Mouse (Mus musculus): ENCODE results near the gene Vpreb3. TPM values are rescaled to one million over a fixed set of nuclear protein-coding genes. Genes with fewer than 3 reads are reported as not detected.
A peak's percentile ranks its signal among the peaks of the same experiment; 100 is the strongest.

Gene Vpreb3
- polyA plus RNA-seq, 1 experiment from 2014 or later: 0.72 TPM

DNA sequence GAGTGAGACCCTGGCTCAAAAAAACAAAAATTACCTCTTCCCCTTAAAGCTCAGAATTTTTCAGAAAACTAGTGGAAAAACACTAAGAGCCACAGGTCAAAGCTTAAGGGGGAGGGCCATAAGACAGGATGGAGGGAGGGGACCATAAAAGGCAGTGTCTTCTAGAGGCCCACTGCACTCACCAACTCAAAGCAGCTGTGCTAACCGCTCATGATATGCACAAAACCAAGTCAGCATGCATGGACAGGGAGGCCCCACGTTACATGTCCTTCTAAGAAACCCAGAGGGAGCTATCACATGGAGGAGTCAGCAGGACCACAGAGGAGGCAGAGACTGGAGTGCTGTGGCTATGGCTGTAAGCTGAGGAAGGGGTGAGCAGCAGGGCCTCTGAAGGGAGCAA is 32.2 kb upstream of the Vpreb3 start:
- 80% methylated on average over 2 of the region's 2 CpGs for WGBS
- no peak for ATAC-seq (ENCODE audit: low FRiP score, low TSS enrichment)
- Histone ChIP-seq H3K27ac (ENCODE audit: low read length) (no peak overlapping the region), H3K9ac (replicated peaks; ENCODE audit: low read length) (no peak overlapping the region), H3K4me3 (ENCODE audit: low read length) (no peak overlapping the region), H3K4me2 (replicated peaks; ENCODE audit: low read depth, low read length) (no peak overlapping the region), H3K4me1 (ENCODE audit: insufficient read depth, low read length) (no peaks in the 10 kb centered on the region), H3K36me3 (ENCODE audit: insufficient read depth, low read length) (peaks cover 75% of the 10 kb centered on the region), H3K9me3 (ENCODE audit: low read length) (no peaks in the 10 kb centered on the region), H3K27me3 (ENCODE audit: insufficient read depth, low read length) (no peaks in the 10 kb centered on the region)

- 73% methylated on average over 6 of the region's 6 CpGs for WGBS
- Histone ChIP-seq H3K4me3 (ENCODE audit: low read length) (no peak overlapping the region), H3K27ac (ENCODE audit: low read length) (no peak overlapping the region), H3K9ac (replicated peaks; ENCODE audit: low read length) (no peak overlapping the region), H3K4me2 (replicated peaks; ENCODE audit: low read depth, low read length) (no peak overlapping the region), H3K27me3 (ENCODE audit: insufficient read depth, low read length) (no peaks in the 10 kb centered on the region), H3K4me1 (ENCODE audit: insufficient read depth, low read length) (no peaks in the 10 kb centered on the region), H3K36me3 (ENCODE audit: insufficient read depth, low read length) (peaks cover 65% of the 10 kb centered on the region), H3K9me3 (ENCODE audit: low read length) (no peaks in the 10 kb centered on the region)
- no peak for ATAC-seq (ENCODE audit: low FRiP score, low TSS enrichment)
Measured at GRCm38 (mm10) chr10:75913013-75913589, 29.8 kb upstream of the Vpreb3 start.

DNA sequence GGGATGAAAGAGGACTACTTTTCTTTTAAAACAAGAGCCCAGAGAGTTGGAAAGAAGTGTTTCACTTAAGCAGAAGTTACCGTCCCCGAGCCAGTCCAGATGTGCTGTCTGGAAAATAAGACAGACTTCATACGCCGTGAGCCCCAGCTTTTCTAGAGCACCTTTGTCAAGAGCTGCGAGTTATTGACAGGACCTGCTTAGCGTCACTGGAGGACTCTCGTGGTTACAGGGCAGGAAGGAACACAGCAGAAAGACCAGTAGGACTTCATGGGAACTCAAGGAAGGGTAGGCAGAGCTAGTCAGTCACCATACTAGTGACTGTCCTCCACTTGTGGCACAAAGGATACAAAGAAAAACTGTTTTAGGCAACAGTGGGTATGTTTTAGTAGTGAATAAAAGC is 27.3 kb upstream of the Vpreb3 start:
- no peak for ATAC-seq (ENCODE audit: low FRiP score, low TSS enrichment)
- no peak overlapping the region for H3K4me2 ChIP-seq (replicated peaks; ENCODE audit: low read depth, low read length)
- no peaks in the 10 kb centered on the region for H3K27me3 ChIP-seq (ENCODE audit: insufficient read depth, low read length)
- peaks cover 15% of the 10 kb centered on the region for H3K4me1 ChIP-seq (ENCODE audit: insufficient read depth, low read length)
- no peaks in the 10 kb centered on the region for H3K9me3 ChIP-seq (ENCODE audit: low read length)
- no peak overlapping the region for H3K4me3 ChIP-seq (ENCODE audit: low read length)
- H3K9ac ChIP-seq (replicated peaks; ENCODE audit: low read length): no peak overlapping the region
- H3K36me3 ChIP-seq (ENCODE audit: insufficient read depth, low read length): peaks cover 49% of the 10 kb centered on the region
- 92% methylated on average over 7 of the region's 7 CpGs for WGBS
- no peak overlapping the region for H3K27ac ChIP-seq (ENCODE audit: low read length)

DNA sequence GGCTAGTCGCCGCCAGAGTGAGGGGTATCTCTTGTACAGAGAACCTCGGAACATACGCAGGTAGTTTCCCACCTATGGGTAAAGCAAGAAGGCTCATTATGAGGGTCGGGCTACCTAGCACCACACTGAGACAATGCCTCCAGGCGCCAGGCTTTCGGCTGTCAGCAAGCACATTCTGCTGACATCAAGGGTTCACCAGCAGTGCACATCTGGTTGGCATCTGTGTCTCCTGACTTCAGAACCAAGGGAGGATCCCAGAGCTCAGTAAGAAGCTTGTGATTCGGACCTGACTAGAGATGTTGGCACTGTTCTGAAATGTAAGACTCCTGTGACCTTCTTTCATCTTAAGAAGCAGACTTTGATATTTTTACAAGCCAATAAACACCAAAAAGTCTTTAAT is 26.0 kb upstream of the Vpreb3 start:
- Histone ChIP-seq H3K9me3 (ENCODE audit: low read length) (no peaks in the 10 kb centered on the region), H3K27me3 (ENCODE audit: insufficient read depth, low read length) (no peaks in the 10 kb centered on the region), H3K4me1 (ENCODE audit: insufficient read depth, low read length) (peaks cover 16% of the 10 kb centered on the region), H3K27ac (ENCODE audit: low read length) (no peak overlapping the region), H3K36me3 (ENCODE audit: insufficient read depth, low read length) (peaks cover 38% of the 10 kb centered on the region), H3K4me2 (replicated peaks; ENCODE audit: low read depth, low read length) (no peak overlapping the region), H3K4me3 (ENCODE audit: low read length) (no peak overlapping the region), H3K9ac (replicated peaks; ENCODE audit: low read length) (no peak overlapping the region)
- ATAC-seq (ENCODE audit: low FRiP score, low TSS enrichment): no peak
- WGBS: 85% methylated on average over 8 of the region's 8 CpGs

GRCm38 (mm10) chr10:75919026-75919425 is 23.8 kb upstream of the Vpreb3 start:
- Histone ChIP-seq H3K4me1 (ENCODE audit: insufficient read depth, low read length) (peaks cover 27% of the 10 kb centered on the region), H3K27me3 (ENCODE audit: insufficient read depth, low read length) (no peaks in the 10 kb centered on the region), H3K4me2 (replicated peaks; ENCODE audit: low read depth, low read length) (no peak overlapping the region), H3K4me3 (ENCODE audit: low read length) (no peak overlapping the region), H3K36me3 (ENCODE audit: insufficient read depth, low read length) (peaks cover 27% of the 10 kb centered on the region), H3K9ac (replicated peaks; ENCODE audit: low read length) (no peak overlapping the region), H3K9me3 (ENCODE audit: low read length) (no peaks in the 10 kb centered on the region), H3K27ac (ENCODE audit: low read length) (no peak overlapping the region)
- WGBS: 78% methylated on average over 5 of the region's 5 CpGs
- ATAC-seq (ENCODE audit: low FRiP score, low TSS enrichment): no peak

DNA sequence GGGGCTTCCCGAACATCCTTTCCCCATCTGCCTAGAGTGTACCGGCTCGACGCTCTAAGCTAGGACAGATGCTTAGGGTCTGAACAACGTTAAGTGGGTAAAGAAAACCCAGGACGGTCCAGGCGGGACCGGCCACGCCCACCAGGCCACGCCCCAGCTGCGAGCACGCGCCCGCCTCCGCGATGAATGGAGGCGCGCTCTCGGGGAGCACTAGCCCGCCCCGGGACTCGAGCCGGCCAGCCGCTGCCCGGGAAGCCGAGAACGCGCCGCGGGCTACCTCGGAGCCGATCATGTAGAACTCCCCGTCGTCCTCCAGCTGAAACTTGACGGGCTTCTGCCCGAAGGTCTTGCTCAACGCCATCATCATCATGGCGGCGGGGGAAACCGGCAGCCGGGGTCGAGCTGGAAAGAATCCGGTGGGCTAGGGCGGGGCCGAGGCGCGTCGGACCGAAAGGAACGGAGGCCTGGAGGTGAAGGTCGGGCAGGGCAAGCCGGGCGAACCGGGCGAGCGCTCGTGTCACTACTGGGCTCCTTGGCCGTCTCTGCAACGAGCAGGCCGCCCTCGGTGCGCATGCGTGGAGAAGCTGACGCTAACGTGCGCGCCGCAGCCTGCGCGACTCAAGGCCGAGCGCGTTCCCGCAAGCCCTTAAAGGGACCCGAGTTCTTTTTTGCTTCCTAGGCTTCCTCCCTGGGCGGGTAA is 21.7 kb upstream of the Vpreb3 start, which contains the start of gene Smarcb1:
Gene Smarcb1 (minus strand): TSS at position 592 of the 700 bp plus-strand sequence.
- Histone ChIP-seq H3K4me2 (replicated peaks; ENCODE audit: low read depth, low read length) (peak within 1 kb of the TSS; percentile 85), H3K36me3 (ENCODE audit: insufficient read depth, low read length) (peaks cover 15% of the 10 kb centered on the region; the same call in 1 of the 2 replicates), H3K4me3 (ENCODE audit: low read length) (peak within 1 kb of the TSS; percentile 92), H3K27me3 (ENCODE audit: insufficient read depth, low read length) (no peaks in the 10 kb centered on the region), H3K4me1 (ENCODE audit: insufficient read depth, low read length) (peaks cover 27% of the 10 kb centered on the region), H3K9me3 (ENCODE audit: low read length) (no peaks in the 10 kb centered on the region), H3K27ac (ENCODE audit: low read length) (peak within 1 kb of the TSS; percentile 94), H3K9ac (replicated peaks; ENCODE audit: low read length) (peak within 1 kb of the TSS; percentile 95)
- WGBS: under 1% methylated on average over 76 of the region's 76 CpGs
- ATAC-seq (ENCODE audit: low FRiP score, low TSS enrichment): peak; percentile 93

DNA sequence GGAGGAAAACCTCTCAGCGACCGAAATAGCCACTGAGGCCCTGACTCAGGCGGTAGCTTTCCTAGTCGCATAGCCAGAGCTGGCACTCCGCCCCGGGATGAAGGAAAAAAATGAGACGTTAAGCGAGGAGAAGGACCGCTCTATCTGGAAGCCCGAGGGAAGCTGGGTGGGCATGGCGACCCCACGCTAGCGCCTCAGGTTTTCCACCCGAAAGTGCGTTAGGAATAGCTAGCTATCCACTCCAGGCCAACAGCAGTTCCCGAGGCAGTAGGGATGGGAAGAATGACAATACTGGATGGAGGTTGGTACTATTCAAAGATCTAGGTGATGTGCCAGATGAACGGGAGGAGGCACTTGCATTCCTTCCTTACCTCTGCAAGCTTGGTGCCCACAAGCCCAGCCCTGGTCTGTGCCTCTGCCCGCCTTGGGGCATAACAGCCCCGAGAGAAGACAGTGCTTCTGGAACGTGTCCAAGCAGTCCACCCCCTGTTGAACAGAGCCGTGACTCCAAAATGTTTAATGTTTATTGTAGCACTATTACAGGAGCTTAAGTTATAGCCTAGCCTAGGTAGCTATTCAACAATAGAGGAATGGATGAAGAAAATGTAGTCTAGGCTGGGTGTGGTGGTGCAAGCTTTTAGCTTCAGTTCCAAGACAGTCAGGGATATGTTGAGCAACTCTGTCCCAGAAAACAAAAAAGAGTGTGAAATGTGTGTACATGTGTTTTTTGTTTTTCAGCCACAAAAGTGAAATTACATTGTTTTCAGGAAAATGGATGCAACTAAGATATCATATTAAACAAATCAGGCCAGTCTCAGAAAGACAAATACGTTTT is 20.9 kb upstream of the Vpreb3 start:
- 4% methylated on average over 22 of the region's 22 CpGs for WGBS
- Histone ChIP-seq H3K27me3 (ENCODE audit: insufficient read depth, low read length) (no peaks in the 10 kb centered on the region), H3K4me3 (ENCODE audit: low read length) (peak overlapping the region; percentile 92), H3K9me3 (ENCODE audit: low read length) (no peaks in the 10 kb centered on the region), H3K27ac (ENCODE audit: low read length) (peak overlapping the region; percentile 94), H3K4me1 (ENCODE audit: insufficient read depth, low read length) (peaks cover 27% of the 10 kb centered on the region), H3K36me3 (ENCODE audit: insufficient read depth, low read length) (peaks cover 14% of the 10 kb centered on the region; the same call in 1 of the 2 replicates), H3K9ac (replicated peaks; ENCODE audit: low read length) (peak overlapping the region; percentile 95), H3K4me2 (replicated peaks; ENCODE audit: low read depth, low read length) (peak overlapping the region; percentile 85)
- ATAC-seq (ENCODE audit: low FRiP score, low TSS enrichment): peak; percentile 55

DNA sequence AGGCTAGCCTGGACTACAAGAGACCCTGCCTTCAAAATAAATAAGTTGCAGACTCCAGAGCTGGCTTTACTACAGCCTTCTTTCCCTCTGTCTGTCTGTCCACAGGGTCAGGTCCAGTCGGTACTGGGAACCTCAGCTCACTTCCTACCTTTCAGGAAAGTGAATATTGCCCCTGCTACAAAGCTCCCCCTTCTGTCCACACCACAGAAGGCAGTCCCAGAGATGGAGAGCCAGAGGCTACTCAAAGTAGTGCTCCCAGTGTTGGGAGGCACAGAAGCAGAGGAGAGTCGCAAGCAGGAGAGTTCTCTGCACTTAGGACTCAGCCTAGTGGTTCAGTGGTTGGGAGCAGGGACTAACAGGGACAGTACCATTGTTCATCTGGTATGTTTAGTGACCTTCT is 18.5 kb upstream of the Vpreb3 start:
- H3K9me3 ChIP-seq (ENCODE audit: low read length): no peaks in the 10 kb centered on the region
- H3K36me3 ChIP-seq (ENCODE audit: insufficient read depth, low read length): peaks cover 25% of the 10 kb centered on the region; the same call in 1 of the 2 replicates
- H3K9ac ChIP-seq (replicated peaks; ENCODE audit: low read length): no peak overlapping the region
- H3K4me2 ChIP-seq (replicated peaks; ENCODE audit: low read depth, low read length): no peak overlapping the region
- no peak overlapping the region for H3K4me3 ChIP-seq (ENCODE audit: low read length)
- H3K27me3 ChIP-seq (ENCODE audit: insufficient read depth, low read length): no peaks in the 10 kb centered on the region
- ATAC-seq (ENCODE audit: low FRiP score, low TSS enrichment): no peak
- 63% methylated on average over 2 of the region's 2 CpGs for WGBS
- no peak overlapping the region for H3K27ac ChIP-seq (ENCODE audit: low read length)
- peaks cover 21% of the 10 kb centered on the region for H3K4me1 ChIP-seq (ENCODE audit: insufficient read depth, low read length)

- H3K4me2 ChIP-seq (replicated peaks; ENCODE audit: low read depth, low read length): no peak overlapping the region
- H3K4me1 ChIP-seq (ENCODE audit: insufficient read depth, low read length): peaks cover 24% of the 10 kb centered on the region
- ATAC-seq (ENCODE audit: low FRiP score, low TSS enrichment): no peak
- H3K27ac ChIP-seq (ENCODE audit: low read length): no peak overlapping the region
- H3K36me3 ChIP-seq (ENCODE audit: insufficient read depth, low read length): peaks cover 25% of the 10 kb centered on the region; the same call in 1 of the 2 replicates
- no peak overlapping the region for H3K4me3 ChIP-seq (ENCODE audit: low read length)
- H3K9ac ChIP-seq (replicated peaks; ENCODE audit: low read length): no peak overlapping the region
- H3K27me3 ChIP-seq (ENCODE audit: insufficient read depth, low read length): no peaks in the 10 kb centered on the region
- no peaks in the 10 kb centered on the region for H3K9me3 ChIP-seq (ENCODE audit: low read length)
- 76% methylated on average over 13 of the region's 13 CpGs for WGBS
Measured at GRCm38 (mm10) chr10:75926396-75926795, 16.5 kb upstream of the Vpreb3 start.

Measured in kidney, embryonic 16.5 days (tissue).